Mouse (Mus musculus) limb, embryonic 11.5 days (tissue): ENCODE results near the gene Degs1. TPM values are rescaled to one million over a fixed set of nuclear protein-coding genes. Genes with fewer than 3 reads are reported as not detected.

Source experiments
- ATAC-seq: fragments of 200-750 bp; cut with Nextera tagmentation; 2 replicates; pipeline ENCODE4 v1.8.0; 2017; ENCODE audit warnings: low read depth; ENCODE audit not compliant: insufficient number of reproducible peaks, low FRiP score, low TSS enrichment
- DNase-seq: peaks from one replicate; pipeline ENCODE4 v3.0.0-alpha.2; 2015; ENCODE audit warnings: low spot score
- H3K27ac ChIP-seq: fragments of 300-500 bp; sonication (generic); replicated peaks from 2 replicates; pipeline ENCODE4 v1.5.1; 2014; ENCODE audit warnings: low read depth, mild to moderate bottlenecking, low read length
- H3K27me3 ChIP-seq: fragments of 300-500 bp; sonication (generic); 2 replicates; pipeline ENCODE4 v1.6.1; 2014; ENCODE audit warnings: mild to moderate bottlenecking, low read length, mixed read lengths; ENCODE audit not compliant: control insufficient read depth, insufficient read depth
- H3K36me3 ChIP-seq: fragments of 300-500 bp; sonication (generic); 2 replicates; pipeline ENCODE4 v1.6.1; 2014; ENCODE audit warnings: mild to moderate bottlenecking, low read length, moderate library complexity, mixed read lengths; ENCODE audit not compliant: control insufficient read depth, insufficient read depth
- H3K4me1 ChIP-seq: fragments of 300-500 bp; sonication (generic); 2 replicates; pipeline ENCODE4 v1.6.1; 2014; ENCODE audit warnings: low read length, mixed read lengths; ENCODE audit not compliant: control insufficient read depth, insufficient read depth
- H3K4me2 ChIP-seq: fragments of 300-500 bp; sonication (generic); 2 replicates; pipeline ENCODE4 v1.6.1; 2014; ENCODE audit warnings: low read depth, mild to moderate bottlenecking, moderate library complexity; ENCODE audit not compliant: severe bottlenecking
- H3K4me3 ChIP-seq: fragments of 300-500 bp; sonication (generic); 2 replicates; pipeline ENCODE4 v1.5.1; 2014; ENCODE audit warnings: low read depth, low read length
- H3K9ac ChIP-seq: fragments of 300-500 bp; sonication (generic); 2 replicates; pipeline ENCODE4 v1.6.1; 2014; ENCODE audit warnings: mild to moderate bottlenecking, low read length
- H3K9me3 ChIP-seq: fragments of 300-500 bp; sonication (generic); 2 replicates; pipeline ENCODE4 v1.6.1; 2016; ENCODE audit warnings: low read length; ENCODE audit not compliant: control insufficient read depth
- WGBS: fragments of 180-500 bp; shearing (Covaris S2); extraction: QIAGEN DNeasy Blood & Tissue Kit; methylation state at CpG from one replicate; pipeline ENCODE4 v1.1.7; 2014; 5-methylcytosine and 5-hydroxymethylcytosine counted together
- polyA plus RNA-seq: library from polyadenylated mRNA; unstranded; fragments of >200 nt; fragmentation: Nextera tagmentation; extraction: Ambion mirVana; gene quantifications from 2 replicates; pipeline ENCODE4 v1.2.1, GENCODE M21; 2014

The Degs1 gene
- polyA plus RNA-seq, 1 experiment from 2014 or later: 73.6 TPM

DNA sequence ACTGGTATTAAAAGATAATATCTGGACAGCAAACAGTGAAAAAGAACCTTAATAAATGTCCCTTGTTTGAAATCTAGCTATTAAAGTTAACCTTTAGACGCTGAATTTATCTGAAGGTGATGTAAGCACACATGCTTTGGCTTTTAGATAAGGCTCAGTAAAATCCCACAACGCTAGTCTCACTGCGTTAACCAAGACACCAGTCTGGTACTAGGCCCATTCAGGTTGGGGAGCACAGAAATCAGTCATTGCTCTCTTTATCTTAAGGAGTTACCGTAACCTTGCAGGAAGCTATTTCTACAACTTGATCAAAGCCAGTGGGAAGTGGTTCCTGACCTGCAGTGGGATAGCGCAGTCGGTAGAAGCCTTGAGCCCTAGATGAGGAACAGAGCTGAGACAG, 7.5 kb downstream of the Degs1 start:
- ATAC-seq (no peak), DNase-seq (no peak)
- Histone ChIP-seq H3K4me2 (no peak overlapping the region), H3K9ac (no peak overlapping the region), H3K4me1 (no peaks in the 10 kb centered on the region; the same call in 1 of the 2 replicates), H3K4me3 (no peak overlapping the region), H3K36me3 (peaks cover 16% of the 10 kb centered on the region; the same call in 1 of the 2 replicates), H3K27me3 (no peaks in the 10 kb centered on the region), H3K9me3 (no peaks in the 10 kb centered on the region), H3K27ac (no peak overlapping the region)
- 93% methylated on average over 6 of the region's 6 CpGs for WGBS

DNA sequence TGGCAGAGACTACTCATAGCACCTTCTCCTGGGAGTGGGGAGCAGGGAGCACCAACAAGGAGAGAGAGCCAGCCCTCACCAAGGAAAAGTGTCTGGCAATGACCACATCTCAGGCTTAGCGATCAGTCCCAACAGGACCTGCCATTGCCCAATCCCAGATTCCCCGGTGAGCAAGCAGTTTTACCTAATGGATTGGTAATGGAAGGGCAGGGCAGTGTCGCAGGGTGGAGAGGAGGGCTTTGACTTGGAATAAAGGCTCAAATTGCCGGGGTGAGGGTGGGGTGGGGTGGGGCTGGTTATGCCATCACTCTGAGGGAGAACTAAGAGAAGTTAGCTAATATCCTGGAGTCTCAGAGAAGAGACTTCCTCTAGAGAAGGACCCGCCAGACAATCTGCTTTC, 11.0 kb downstream of the Degs1 start:
- no peak for DNase-seq
- Histone ChIP-seq H3K4me1 (no peaks in the 10 kb centered on the region), H3K9me3 (no peaks in the 10 kb centered on the region), H3K36me3 (peaks cover 8% of the 10 kb centered on the region; the same call in 1 of the 2 replicates), H3K9ac (no peak overlapping the region), H3K27me3 (no peaks in the 10 kb centered on the region), H3K4me3 (no peak overlapping the region), H3K27ac (no peak overlapping the region), H3K4me2 (no peak overlapping the region)
- ATAC-seq: no peak
- WGBS: 70% methylated on average over 5 of the region's 5 CpGs

DNA sequence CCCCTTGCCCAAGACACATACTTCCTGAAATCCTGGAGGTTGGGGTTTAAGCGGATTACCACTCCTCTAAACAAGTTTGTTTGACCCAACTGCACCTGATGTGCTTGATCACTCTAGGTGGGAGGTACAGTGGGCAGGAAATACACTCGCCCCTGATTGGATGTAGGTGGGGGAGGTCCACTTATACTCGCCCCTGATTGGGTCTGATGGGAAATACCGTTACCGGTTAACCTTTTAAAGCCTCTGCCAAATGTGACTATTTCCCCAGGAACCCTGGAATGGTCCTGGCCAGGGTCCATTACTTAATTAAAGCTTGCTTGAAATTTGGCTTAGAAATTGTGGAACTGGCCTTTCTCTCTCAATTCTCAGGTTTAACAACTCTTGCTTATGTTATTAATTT, 11.5 kb downstream of the Degs1 start:
- DNase-seq: no peak
- WGBS: 79% methylated on average over 5 of the region's 5 CpGs
- no peak for ATAC-seq

GRCm38 (mm10) chr1:182268317-182268716, 14.3 kb downstream of the Degs1 start:
- no peak overlapping the region for H3K9ac ChIP-seq
- H3K36me3 ChIP-seq: 0 out of 2 replicates have a peak, but pooled peaks cover 2% of the 10 kb centered on the region
- no peak for DNase-seq
- WGBS: 71% methylated on average over 4 of the region's 4 CpGs
- H3K4me2 ChIP-seq: no peak overlapping the region
- no peak overlapping the region for H3K4me3 ChIP-seq
- no peaks in the 10 kb centered on the region for H3K4me1 ChIP-seq
- H3K27ac ChIP-seq: no peak overlapping the region
- no peaks in the 10 kb centered on the region for H3K27me3 ChIP-seq
- no peaks in the 10 kb centered on the region for H3K9me3 ChIP-seq
- no peak for ATAC-seq

More for the DNA sequence above, 11.5 kb downstream of the Degs1 start:
- no peaks in the 10 kb centered on the region for H3K27me3 ChIP-seq
- no peaks in the 10 kb centered on the region for H3K9me3 ChIP-seq
- 0 out of 2 replicates have a peak, but pooled peaks cover 6% of the 10 kb centered on the region for H3K36me3 ChIP-seq
- H3K4me1 ChIP-seq: no peaks in the 10 kb centered on the region
- H3K4me3 ChIP-seq: no peak overlapping the region
- H3K4me2 ChIP-seq: no peak overlapping the region
- H3K27ac ChIP-seq: no peak overlapping the region
- no peak overlapping the region for H3K9ac ChIP-seq

DNA sequence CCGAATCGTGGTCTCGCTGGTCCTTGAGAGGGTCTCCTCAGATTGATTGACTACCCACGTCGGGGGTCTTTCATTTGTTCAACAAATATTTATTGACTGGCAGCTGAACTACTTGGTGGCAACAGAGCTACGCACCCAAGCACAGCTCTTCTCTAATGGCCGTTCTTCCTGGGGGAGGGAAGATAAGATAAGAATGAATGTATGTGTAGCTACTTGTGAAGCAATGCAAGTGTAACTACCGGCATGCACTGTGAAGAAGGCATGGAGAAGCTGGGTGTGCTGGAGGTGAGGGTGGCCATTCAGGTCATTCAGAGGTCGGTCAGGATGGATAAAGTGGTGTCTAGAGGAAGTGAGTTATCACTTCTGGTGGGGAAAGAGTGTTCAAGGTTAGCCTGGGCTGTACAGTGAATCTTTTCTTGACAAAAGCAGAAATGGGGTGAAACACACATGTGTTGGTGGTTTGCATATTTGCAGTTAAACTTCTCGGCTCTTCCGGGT, 16.5 kb downstream of the Degs1 start:
- Histone ChIP-seq H3K27ac (no peak overlapping the region), H3K36me3 (no peaks in the 10 kb centered on the region), H3K4me1 (no peaks in the 10 kb centered on the region), H3K27me3 (no peaks in the 10 kb centered on the region), H3K9ac (no peak overlapping the region), H3K9me3 (no peaks in the 10 kb centered on the region), H3K4me3 (no peak overlapping the region), H3K4me2 (no peak overlapping the region)
- DNase-seq (no peak), ATAC-seq (no peak)
- WGBS: 93% methylated on average over 11 of the region's 11 CpGs

DNA sequence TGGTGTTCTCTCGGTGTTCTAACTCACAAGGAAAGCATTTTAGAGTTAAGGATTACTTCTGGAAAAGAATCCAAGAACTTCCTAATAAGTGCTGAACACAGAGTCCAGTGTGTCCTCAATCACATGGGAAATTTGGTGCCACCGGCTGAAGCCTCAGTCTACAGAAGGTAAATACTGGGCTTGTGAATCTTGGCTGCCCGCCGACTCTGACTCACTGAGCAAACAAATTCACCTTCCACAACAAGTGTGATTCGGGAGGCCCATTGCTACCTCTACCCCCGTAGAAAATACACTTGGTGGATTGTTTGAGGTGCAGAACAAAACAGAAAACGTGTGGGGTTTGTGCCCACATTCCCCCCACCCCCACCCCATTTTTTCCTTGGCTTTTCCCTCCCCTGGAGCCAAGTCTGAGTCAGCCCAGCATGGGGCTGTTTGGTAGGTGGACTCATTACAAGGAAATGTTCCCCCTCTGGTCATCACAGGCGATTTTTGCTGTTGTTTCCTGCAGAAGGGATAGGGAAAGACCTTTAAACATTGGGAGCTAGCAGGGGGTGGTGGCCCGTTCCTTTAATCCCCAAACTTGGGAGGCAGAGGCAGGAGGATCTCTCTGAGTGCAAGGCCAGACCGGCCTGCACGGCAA, 26.4 kb downstream of the Degs1 start:
- no peak for ATAC-seq
- H3K27ac ChIP-seq: no peak overlapping the region
- 87% methylated on average over 11 of the region's 11 CpGs for whole genome bisulfite sequencing
- H3K9ac ChIP-seq: no peak overlapping the region
- H3K4me2 ChIP-seq: no peak overlapping the region
- H3K9me3 ChIP-seq: no peaks in the 10 kb centered on the region
- H3K4me3 ChIP-seq: no peak overlapping the region
- H3K36me3 ChIP-seq: no peaks in the 10 kb centered on the region
- DNase-seq: no peak
- no peaks in the 10 kb centered on the region for H3K4me1 ChIP-seq
- no peaks in the 10 kb centered on the region for H3K27me3 ChIP-seq

GRCm38 (mm10) chr1:182255031-182255430, 27.6 kb downstream of the Degs1 start:
- no peaks in the 10 kb centered on the region for H3K9me3 ChIP-seq
- DNase-seq (no peak), ATAC-seq (no peak)
- H3K9ac ChIP-seq: no peak overlapping the region
- no peaks in the 10 kb centered on the region for H3K27me3 ChIP-seq
- no peak overlapping the region for H3K4me3 ChIP-seq
- WGBS: 86% methylated on average over 11 of the region's 11 CpGs
- H3K36me3 ChIP-seq: no peaks in the 10 kb centered on the region
- H3K4me2 ChIP-seq: no peak overlapping the region
- H3K4me1 ChIP-seq: no peaks in the 10 kb centered on the region
- H3K27ac ChIP-seq: no peak overlapping the region

DNA sequence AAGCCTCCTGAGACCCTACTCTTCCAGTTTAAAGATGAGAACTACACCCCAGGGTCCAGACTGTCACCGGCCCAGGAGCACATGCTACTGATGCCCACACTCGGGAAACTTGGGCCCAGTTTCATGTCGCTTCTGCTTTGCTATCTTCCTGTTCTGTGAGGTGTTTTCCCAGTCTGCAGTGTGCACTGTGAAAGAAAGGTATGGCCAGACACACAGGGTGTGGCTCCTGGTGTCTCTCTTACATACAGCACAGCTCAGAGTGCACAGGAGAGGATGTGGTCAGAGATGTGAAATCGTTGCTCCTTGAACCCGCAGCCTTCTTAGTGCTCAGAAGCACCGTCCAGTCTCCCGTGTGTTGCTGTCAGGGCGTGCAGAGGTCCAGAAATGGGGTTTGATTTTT, 28.0 kb downstream of the Degs1 start:
- Histone ChIP-seq H3K36me3 (no peaks in the 10 kb centered on the region), H3K4me1 (no peaks in the 10 kb centered on the region), H3K9ac (no peak overlapping the region), H3K4me3 (no peak overlapping the region), H3K27ac (no peak overlapping the region), H3K9me3 (no peaks in the 10 kb centered on the region), H3K4me2 (no peak overlapping the region), H3K27me3 (no peaks in the 10 kb centered on the region)
- DNase-seq: no peak
- ATAC-seq: no peak
- 93% methylated on average over 8 of the region's 8 CpGs for WGBS
